Mouse (Mus musculus) olfactory bulb, adult 2 months (tissue): Measurements from ENCODE around the gene 5530401A14Rik. TPM values are rescaled to one million over a fixed set of nuclear protein-coding genes. Genes with fewer than 3 reads are reported as not detected.

ENCODE experiments used
- H3K27ac ChIP-seq: fragments of 200-500 bp; 2 replicates; pipeline ENCODE4 v1.5.1; 2012; ENCODE audit warnings: low read depth, low read length; ENCODE audit not compliant: insufficient read depth
- H3K4me1 ChIP-seq: fragments of 200-500 bp; 2 replicates; pipeline ENCODE4 v1.6.1; 2012; ENCODE audit warnings: low read length; ENCODE audit not compliant: control insufficient read depth, insufficient read depth
- H3K4me3 ChIP-seq: fragments of 200-500 bp; 2 replicates; pipeline ENCODE4 v1.5.1; 2012; ENCODE audit warnings: mild to moderate bottlenecking, low read depth, low read length, moderate library complexity; ENCODE audit not compliant: insufficient read depth
- CTCF ChIP-seq: fragments of 200-500 bp; IDR thresholded peaks from 2 replicates; pipeline ENCODE4 v1.5.1; 2012; ENCODE audit warnings: low read depth, mild to moderate bottlenecking, low read length, moderate library complexity; ENCODE audit not compliant: insufficient read depth
- POLR2A ChIP-seq: fragments of 200-500 bp; IDR thresholded peaks from 2 replicates; pipeline ENCODE4 v1.6.1; 2012; ENCODE audit warnings: mild to moderate bottlenecking, low read depth, low read length, moderate library complexity; ENCODE audit not compliant: insufficient read depth
- WGBS: fragments of 180-500 bp; shearing (Covaris S2); methylation state at CpG from one replicate; pipeline ENCODE4 v1.1.7; 2018; 5-methylcytosine and 5-hydroxymethylcytosine counted together
- polyA plus RNA-seq: library from polyadenylated mRNA; stranded (reverse); fragments of >200 nt; gene quantifications from 2 replicates; pipeline ENCODE4 v1.2.4, GENCODE M21; 2012; ENCODE audit warnings: low replicate concordance; ENCODE audit not compliant: missing spikeins, insufficient read depth, insufficient read length

Gene 5530401A14Rik
- polyA plus RNA-seq, result not detected in 2 replicates

GRCm38 (mm10) chr11:81860250-81860972, at the start of gene 5530401A14Rik:
Gene 5530401A14Rik, plus strand, starts transcription at chr11:81860673.
- peak within 1 kb of the TSS; percentile 29; the same call in 1 of the 2 replicates for H3K27ac ChIP-seq

GRCm38 (mm10) chr11:81814816-81815215, 45.7 kb upstream of the 5530401A14Rik start:
- 72% methylated on average over 1 of the region's 1 CpGs for WGBS
- Histone ChIP-seq H3K4me1 (peaks cover 10% of the 10 kb centered on the region), H3K4me3 (no peak overlapping the region), H3K27ac (no peak overlapping the region)
- TF ChIP-seq POLR2A (no peak), CTCF (no peak)

More at GRCm38 (mm10) chr11:81860250-81860972, at the start of gene 5530401A14Rik:
- TF ChIP-seq CTCF (no peak), POLR2A (no peak)
- H3K4me3 ChIP-seq, result no peak within 1 kb of the TSS
- H3K4me1 ChIP-seq, result peaks cover 17% of the 10 kb centered on the region
- WGBS, result 53% methylated on average over 4 of the region's 4 CpGs

GRCm38 (mm10) chr11:81816531-81816930, 43.9 kb upstream of the 5530401A14Rik start:
- peaks cover 10% of the 10 kb centered on the region for H3K4me1 ChIP-seq
- 32% methylated on average over 5 of the region's 5 CpGs for WGBS
- 0 out of 2 replicates have a peak overlapping the region, but pooled peaks have one; percentile 1 for H3K27ac ChIP-seq
- no peak for TF ChIP-seq POLR2A
- no peak overlapping the region for H3K4me3 ChIP-seq

GRCm38 (mm10) chr11:81832381-81832780, 28.1 kb upstream of the 5530401A14Rik start:
- Histone ChIP-seq H3K4me3 (no peak overlapping the region), H3K27ac (no peak overlapping the region), H3K4me1 (peaks cover 6% of the 10 kb centered on the region)
- 86% methylated on average over 1 of the region's 1 CpGs for WGBS
- TF ChIP-seq POLR2A (no peak), CTCF (no peak)

- WGBS, result 63% methylated on average over 4 of the region's 4 CpGs
- TF ChIP-seq POLR2A (no peak), CTCF (no peak)
- H3K4me1 ChIP-seq, result no peaks in the 10 kb centered on the region
- H3K4me3 ChIP-seq, result no peak overlapping the region
- H3K27ac ChIP-seq, result no peak overlapping the region
Observed at GRCm38 (mm10) chr11:81838426-81838825, 22.0 kb upstream of the 5530401A14Rik start.

- 84% methylated on average over 2 of the region's 2 CpGs for whole genome bisulfite sequencing
- Histone ChIP-seq H3K4me1 (peaks cover 2% of the 10 kb centered on the region; the same call in 1 of the 2 replicates), H3K27ac (no peak overlapping the region), H3K4me3 (no peak overlapping the region)
- TF ChIP-seq POLR2A (no peak), CTCF (no peak)
Observed at GRCm38 (mm10) chr11:81841001-81841400, 19.5 kb upstream of the 5530401A14Rik start.

GRCm38 (mm10) chr11:81845010-81845685, 15.3 kb upstream of the 5530401A14Rik start:
- Histone ChIP-seq H3K27ac (no peak overlapping the region), H3K4me3 (no peak overlapping the region), H3K4me1 (peaks cover 5% of the 10 kb centered on the region)
- TF ChIP-seq POLR2A (no peak), CTCF (no peak)
- whole genome bisulfite sequencing, result 62% methylated on average over 5 of the region's 5 CpGs

GRCm38 (mm10) chr11:81845686-81846036, 14.8 kb upstream of the 5530401A14Rik start:
- Histone ChIP-seq H3K4me3 (no peak overlapping the region), H3K27ac (no peak overlapping the region), H3K4me1 (peaks cover 6% of the 10 kb centered on the region)
- TF ChIP-seq CTCF (no peak), POLR2A (no peak)
- 93% methylated on average over 3 of the region's 3 CpGs for WGBS
